Mouse (Mus musculus): ENCODE measurements around the gene Hmcn1.

The Hmcn1 gene

DNA sequence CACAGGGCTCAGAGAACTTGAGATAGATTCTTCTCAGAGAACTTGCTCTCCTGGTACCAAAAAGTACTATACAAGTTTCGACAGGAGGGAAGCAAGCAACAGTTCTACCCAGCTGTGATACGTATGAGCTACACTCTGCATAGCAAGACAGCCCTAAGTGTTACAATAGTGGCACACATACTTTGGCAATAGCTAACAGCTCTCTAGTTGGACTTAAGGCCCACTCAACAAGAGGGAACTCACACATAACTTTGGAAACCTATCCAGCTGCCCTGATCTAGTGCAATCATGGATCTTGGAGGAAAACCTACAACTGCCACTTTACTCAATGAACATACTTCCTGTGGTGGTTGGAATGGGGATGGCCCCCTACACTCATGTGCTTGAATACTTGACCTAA lies 480.2 kb downstream of the Hmcn1 start:
- no peak for DNase-seq (ENCODE audit: low spot score)

Data from embryo, embryonic 10.5 days (tissue).